Mouse (Mus musculus): ENCODE data around the gene Plpp6. TPM values are rescaled to one million over a fixed set of nuclear protein-coding genes. Genes with fewer than 3 reads are reported as not detected.

Gene Plpp6
- polyA plus RNA-seq, 1 experiment, result 1.1 TPM

DNA sequence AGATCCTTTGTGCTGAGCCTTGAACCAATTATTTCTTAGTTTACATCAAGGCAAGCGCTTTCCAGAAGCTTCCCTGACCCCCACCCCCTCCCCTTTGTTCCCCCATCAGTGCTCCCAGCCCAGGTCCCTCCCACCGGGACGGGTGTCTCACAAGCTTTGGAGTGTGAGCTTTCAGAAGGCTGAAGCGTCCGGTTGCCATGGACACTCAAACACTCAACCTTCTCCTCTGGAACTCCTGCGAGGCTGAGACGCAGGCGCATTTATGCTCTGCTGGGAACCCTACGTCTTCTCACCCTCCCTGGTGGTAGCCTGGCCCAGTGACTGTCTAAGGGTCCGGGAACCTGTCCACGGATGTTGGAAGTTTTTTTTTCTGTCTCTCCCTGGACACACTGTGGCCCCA, 3.9 kb downstream of the Plpp6 start, which contains the start of gene 4430402I18Rik:
4430402I18Rik (minus strand) TSS at position 149 of the 400 bp plus-strand sequence.
- no peak within 1 kb of the TSS for H3K4me2 ChIP-seq (ENCODE audit: low read depth)
- H3K27me3 ChIP-seq (ENCODE audit: control insufficient read depth, insufficient read depth, insufficient read length), result peaks cover 13% of the 10 kb centered on the region
- no peak within 1 kb of the TSS for H3K4me3 ChIP-seq
- no peaks in the 10 kb centered on the region for H3K36me3 ChIP-seq (ENCODE audit: control insufficient read depth, insufficient read depth)
- no peaks in the 10 kb centered on the region for H3K79me2 ChIP-seq (ENCODE audit: control insufficient read depth, insufficient read depth)
- no peak within 1 kb of the TSS for H3ac ChIP-seq (ENCODE audit: control insufficient read depth, insufficient read length)
- TF ChIP-seq E2F4 (IDR thresholded peaks at IDR 0.05; ENCODE audit: insufficient read depth) (no peak), MYOD1 (IDR thresholded peaks at IDR 0.05; ENCODE audit: control insufficient read depth in 1 of 3, insufficient read length in 2 of 3, low read depth in 2 of 3) (no peak), TCF3 (IDR thresholded peaks at IDR 0.05; ENCODE audit: insufficient read length, low read depth) (no peak), MAX (IDR thresholded peaks at IDR 0.05; ENCODE audit: low read depth) (no peak), REST (IDR thresholded peaks at IDR 0.05; ENCODE audit: insufficient read depth, insufficient read length) (no peak), CEBPB (IDR thresholded peaks at IDR 0.05; ENCODE audit: insufficient read depth, poor library complexity, severe bottlenecking) (no peak), SRF (IDR thresholded peaks at IDR 0.05; ENCODE audit: control insufficient read depth, insufficient read length, low read depth) (no peak), POLR2AphosphoS2 (IDR thresholded peaks at IDR 0.05; ENCODE audit: insufficient read length, low read depth) (no peak), POLR2A (IDR thresholded peaks at IDR 0.05; ENCODE audit: insufficient read length, low read depth) (no peak), USF1 (IDR thresholded peaks at IDR 0.05; ENCODE audit: low read depth) (no peak), MYOG (IDR thresholded peaks at IDR 0.05; ENCODE audit: control insufficient read depth in 1 of 3, insufficient read depth in 1 of 3, insufficient read length in 2 of 3, low read depth in 2 of 3) (no peak)

DNA sequence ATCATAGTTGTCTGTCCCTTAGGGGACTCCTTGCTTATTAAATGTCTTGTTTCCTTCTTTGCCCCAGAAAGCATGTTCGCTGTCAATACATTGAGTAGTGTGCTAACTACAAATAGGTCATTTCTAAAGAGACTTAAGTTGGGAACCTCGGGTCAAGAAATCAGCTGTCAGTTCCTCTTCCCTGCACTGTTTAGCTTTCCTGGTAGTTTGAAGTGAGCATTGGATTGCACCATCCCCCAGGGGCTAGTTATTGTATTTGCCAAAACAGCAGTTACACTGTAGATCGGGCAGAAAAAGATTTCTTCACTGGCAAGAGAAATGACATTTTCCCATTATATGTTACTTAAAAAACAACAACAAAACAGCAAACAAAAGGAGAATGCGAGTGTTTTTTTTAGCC, 4.4 kb downstream of the Plpp6 start:
- no peak overlapping the region for H3K4me3 ChIP-seq
- no peak for TF ChIP-seq POLR2A (IDR thresholded peaks at IDR 0.05; ENCODE audit: insufficient read length, low read depth)
- H3K36me3 ChIP-seq (ENCODE audit: control insufficient read depth, insufficient read depth), result no peaks in the 10 kb centered on the region
- no peak overlapping the region for H3ac ChIP-seq (ENCODE audit: control insufficient read depth, insufficient read length)
- H3K79me2 ChIP-seq (ENCODE audit: control insufficient read depth, insufficient read depth), result no peaks in the 10 kb centered on the region
- H3K27me3 ChIP-seq (ENCODE audit: control insufficient read depth, insufficient read depth, insufficient read length), result peaks cover 13% of the 10 kb centered on the region
- no peak overlapping the region for H3K4me2 ChIP-seq (ENCODE audit: low read depth)

DNA sequence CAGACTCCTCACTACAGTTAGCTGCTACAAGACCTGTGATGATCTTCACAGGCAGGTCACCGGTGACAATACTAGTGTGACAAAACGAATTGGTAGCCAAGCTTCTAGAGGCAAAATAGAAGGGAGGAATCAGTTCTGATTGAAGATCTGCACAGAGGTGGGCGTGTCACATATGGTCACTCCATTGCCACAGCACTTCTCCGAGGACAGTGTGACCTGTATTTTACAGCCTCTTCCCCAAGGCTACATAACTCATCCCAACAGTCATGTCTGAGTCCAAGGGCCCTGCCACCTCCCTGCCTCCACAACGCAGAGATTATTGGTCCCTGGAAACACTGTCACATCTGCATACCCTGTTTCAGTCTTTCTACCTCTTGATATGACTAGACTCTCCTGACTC, 5.5 kb downstream of the Plpp6 start:
- Histone ChIP-seq H3K79me2 (ENCODE audit: control insufficient read depth, insufficient read depth) (no peaks in the 10 kb centered on the region), H3ac (ENCODE audit: control insufficient read depth, insufficient read length) (no peak overlapping the region), H3K4me3 (no peak overlapping the region), H3K27me3 (ENCODE audit: control insufficient read depth, insufficient read depth, insufficient read length) (peaks cover 11% of the 10 kb centered on the region), H3K36me3 (ENCODE audit: control insufficient read depth, insufficient read depth) (no peaks in the 10 kb centered on the region), H3K4me2 (ENCODE audit: low read depth) (no peak overlapping the region)
- no peak for TF ChIP-seq REST (IDR thresholded peaks at IDR 0.05; ENCODE audit: insufficient read depth, insufficient read length)
- no peak for TF ChIP-seq E2F4 (IDR thresholded peaks at IDR 0.05; ENCODE audit: insufficient read depth)
- no peak for TF ChIP-seq SRF (IDR thresholded peaks at IDR 0.05; ENCODE audit: control insufficient read depth, insufficient read length, low read depth)
- TF ChIP-seq MYOD1 (IDR thresholded peaks at IDR 0.05; ENCODE audit: control insufficient read depth in 1 of 3, insufficient read length in 2 of 3, low read depth in 2 of 3), result no peak

DNA sequence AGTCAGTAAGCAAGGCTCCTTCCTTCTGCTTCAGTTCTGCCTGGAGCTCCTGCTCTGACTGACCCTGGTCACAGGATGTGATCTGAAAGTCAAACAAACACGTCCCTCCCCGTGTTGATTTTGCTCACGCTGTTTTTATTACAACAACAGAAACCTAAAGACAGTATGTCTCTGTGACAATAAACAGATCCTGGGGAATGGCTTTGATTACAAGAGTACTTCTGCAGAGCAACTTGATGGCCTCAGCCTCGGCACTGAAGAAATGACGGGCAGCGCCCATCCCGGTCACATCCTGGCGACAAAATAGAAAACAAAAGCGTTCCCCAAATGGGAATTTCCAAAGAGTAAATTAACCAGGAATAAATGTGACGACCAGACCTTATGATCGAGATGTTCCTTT, 6.5 kb downstream of the Plpp6 start:
- Histone ChIP-seq H3K4me3 (no peak overlapping the region), H3K27me3 (ENCODE audit: control insufficient read depth, insufficient read depth, insufficient read length) (peaks cover 9% of the 10 kb centered on the region), H3K36me3 (ENCODE audit: control insufficient read depth, insufficient read depth) (no peaks in the 10 kb centered on the region), H3K4me2 (ENCODE audit: low read depth) (no peak overlapping the region), H3ac (ENCODE audit: control insufficient read depth, insufficient read length) (no peak overlapping the region), H3K79me2 (ENCODE audit: control insufficient read depth, insufficient read depth) (no peaks in the 10 kb centered on the region)
- TF ChIP-seq MAX (IDR thresholded peaks at IDR 0.05; ENCODE audit: low read depth) (no peak), TCF3 (IDR thresholded peaks at IDR 0.05; ENCODE audit: insufficient read length, low read depth) (no peak), SRF (IDR thresholded peaks at IDR 0.05; ENCODE audit: control insufficient read depth, insufficient read length, low read depth) (no peak), MYOD1 (IDR thresholded peaks at IDR 0.05; ENCODE audit: control insufficient read depth in 1 of 3, insufficient read length in 2 of 3, low read depth in 2 of 3) (no peak), USF1 (IDR thresholded peaks at IDR 0.05; ENCODE audit: low read depth) (no peak), MYOG (IDR thresholded peaks at IDR 0.05; ENCODE audit: control insufficient read depth in 1 of 3, insufficient read depth in 1 of 3, insufficient read length in 2 of 3, low read depth in 2 of 3) (no peak), TCF12 (IDR thresholded peaks at IDR 0.05; ENCODE audit: insufficient read depth, poor library complexity, severe bottlenecking) (no peak), POLR2A (IDR thresholded peaks at IDR 0.05; ENCODE audit: insufficient read length, low read depth) (no peak), E2F4 (IDR thresholded peaks at IDR 0.05; ENCODE audit: insufficient read depth) (no peak), POLR2AphosphoS2 (IDR thresholded peaks at IDR 0.05; ENCODE audit: insufficient read length, low read depth) (no peak), CEBPB (IDR thresholded peaks at IDR 0.05; ENCODE audit: insufficient read depth, poor library complexity, severe bottlenecking) (no peak)

DNA sequence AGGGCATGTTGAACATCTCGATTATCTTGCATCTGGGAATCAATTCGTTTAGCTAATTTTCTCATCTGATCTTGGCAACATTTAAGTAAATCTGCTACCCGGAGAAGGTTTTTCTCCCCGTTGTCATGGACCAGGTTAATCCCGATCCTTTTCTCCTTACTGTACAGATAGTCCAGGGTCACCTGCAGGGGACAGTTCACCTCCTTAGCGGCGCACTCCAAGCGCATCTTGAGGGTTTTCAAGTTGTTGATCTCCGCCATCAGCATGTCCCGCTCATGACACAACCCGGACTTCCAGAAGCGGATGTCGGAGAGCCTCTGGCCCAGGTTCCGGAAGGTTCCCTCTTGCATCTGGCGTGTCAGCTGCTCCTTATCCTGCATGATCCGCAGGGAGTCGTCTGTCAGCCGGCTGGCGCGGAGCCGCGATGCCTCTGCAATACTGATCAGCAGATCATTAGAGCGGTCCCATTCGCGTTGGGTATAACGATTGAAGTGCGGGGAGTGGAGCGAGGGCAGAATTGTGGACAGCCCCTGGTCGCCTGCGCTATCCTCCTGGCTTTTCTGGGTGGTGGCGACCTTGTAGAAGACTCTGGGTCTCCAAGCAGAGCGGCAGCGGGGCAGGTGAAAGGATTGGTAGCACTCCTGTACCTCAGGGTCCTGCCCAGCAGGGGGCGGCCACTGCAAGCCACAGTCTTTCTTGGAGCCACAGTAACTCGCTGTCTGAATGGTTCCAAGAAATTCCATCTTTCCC, 11.3 kb downstream of the Plpp6 start:
- H3K4me3 ChIP-seq, result no peak overlapping the region
- H3ac ChIP-seq (ENCODE audit: control insufficient read depth, insufficient read length), result no peak overlapping the region
- H3K27me3 ChIP-seq (ENCODE audit: control insufficient read depth, insufficient read depth, insufficient read length), result peaks cover 14% of the 10 kb centered on the region
- TF ChIP-seq SRF (IDR thresholded peaks at IDR 0.05; ENCODE audit: control insufficient read depth, insufficient read length, low read depth) (no peak), E2F4 (IDR thresholded peaks at IDR 0.05; ENCODE audit: insufficient read depth) (no peak), TCF12 (IDR thresholded peaks at IDR 0.05; ENCODE audit: insufficient read depth, poor library complexity, severe bottlenecking) (no peak), MYOG (IDR thresholded peaks at IDR 0.05; ENCODE audit: control insufficient read depth in 1 of 3, insufficient read depth in 1 of 3, insufficient read length in 2 of 3, low read depth in 2 of 3) (no peak), MYOD1 (IDR thresholded peaks at IDR 0.05; ENCODE audit: control insufficient read depth in 1 of 3, insufficient read length in 2 of 3, low read depth in 2 of 3) (no peak), POLR2AphosphoS2 (IDR thresholded peaks at IDR 0.05; ENCODE audit: insufficient read length, low read depth) (no peak), MAX (IDR thresholded peaks at IDR 0.05; ENCODE audit: low read depth) (no peak), TCF3 (IDR thresholded peaks at IDR 0.05; ENCODE audit: insufficient read length, low read depth) (no peak), CEBPB (IDR thresholded peaks at IDR 0.05; ENCODE audit: insufficient read depth, poor library complexity, severe bottlenecking) (no peak), POLR2A (IDR thresholded peaks at IDR 0.05; ENCODE audit: insufficient read length, low read depth) (no peak), REST (IDR thresholded peaks at IDR 0.05; ENCODE audit: insufficient read depth, insufficient read length) (no peak), USF1 (IDR thresholded peaks at IDR 0.05; ENCODE audit: low read depth) (no peak)
- H3K4me2 ChIP-seq (ENCODE audit: low read depth), result no peak overlapping the region
- no peaks in the 10 kb centered on the region for H3K79me2 ChIP-seq (ENCODE audit: control insufficient read depth, insufficient read depth)
- no peaks in the 10 kb centered on the region for H3K36me3 ChIP-seq (ENCODE audit: control insufficient read depth, insufficient read depth)
